Mouse (Mus musculus) heart, adult 2 months (tissue): Measurements from ENCODE around the gene Nop10.
A peak's percentile ranks its signal among the peaks of the same experiment; 100 is the strongest.

Source experiments
- CTCF ChIP-seq: fragments of 200-600 bp; IDR thresholded peaks from 2 replicates; pipeline ENCODE4 v1.8.1; 2022; ENCODE audit warnings: antibody characterized with exemption, mild to moderate bottlenecking, moderate library complexity
- EP300 ChIP-seq: fragments of 200-500 bp; IDR thresholded peaks from 2 replicates; pipeline ENCODE4 v1.6.1; 2011; ENCODE audit warnings: low read depth, low read length, control low read depth; ENCODE audit not compliant: insufficient read depth
- POLR2A ChIP-seq: fragments of 200-500 bp; IDR thresholded peaks from 2 replicates; pipeline ENCODE4 v1.6.1; 2011; ENCODE audit warnings: mild to moderate bottlenecking, low read depth, low read length, control low read depth; ENCODE audit not compliant: insufficient read depth

DNA sequence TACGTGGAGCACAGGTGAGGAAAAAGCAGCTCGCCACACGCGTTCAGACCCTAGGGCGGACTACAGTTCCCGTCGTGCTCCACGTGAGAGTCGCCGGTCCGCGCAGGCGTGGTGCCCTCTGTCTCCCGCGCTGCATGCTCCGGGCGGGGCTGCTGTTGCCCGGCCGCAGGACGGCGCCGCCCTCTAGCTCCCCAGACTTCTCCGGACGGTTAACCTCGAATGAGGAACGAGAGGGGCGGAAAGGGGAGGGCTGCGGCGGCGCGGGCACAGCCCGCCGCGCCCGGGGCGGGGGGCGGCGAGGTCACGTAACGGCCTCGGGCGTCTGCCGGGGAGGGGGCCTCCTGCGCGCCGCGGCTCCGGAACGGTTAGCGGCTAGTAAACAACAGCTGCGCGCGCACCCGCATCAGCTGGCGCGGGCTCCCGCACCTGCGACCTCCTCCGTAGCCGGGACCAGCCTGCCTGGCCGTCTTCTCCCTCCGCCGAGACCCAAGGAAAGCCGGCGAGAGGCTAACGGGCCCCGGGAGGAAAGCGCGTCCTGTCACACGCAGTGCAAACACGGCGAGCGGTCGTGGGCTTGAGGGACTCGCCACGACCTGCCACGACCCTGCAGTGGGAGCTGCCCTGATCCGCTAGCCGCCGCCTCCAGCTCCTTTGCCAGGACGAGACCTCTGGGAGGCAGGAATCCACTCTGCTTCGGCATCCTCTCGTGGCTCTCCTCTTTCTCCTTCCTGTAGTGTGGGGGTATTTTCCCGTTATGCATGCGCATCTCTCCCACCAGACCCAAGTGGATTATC, 3.9 kb downstream of the Nop10 start, which contains the start of gene Slc12a6:
- TF ChIP-seq CTCF = peak; percentile 54
- TF ChIP-seq EP300 = 0 out of 2 replicates have a peak, but pooled peaks have one; percentile 7
- no peak; the same call in 1 of the 2 replicates for TF ChIP-seq POLR2A
